Mouse (Mus musculus): Measurements from ENCODE around the gene Slc2a6. TPM values are rescaled to one million over a fixed set of nuclear protein-coding genes. Genes with fewer than 3 reads are reported as not detected.

The Slc2a6 gene
- polyA plus RNA-seq, 1 experiment from 2014 or later: 0.47 TPM

- H3K4me1 ChIP-seq (ENCODE audit: insufficient read depth): peaks cover 21% of the 10 kb centered on the region
- no peaks in the 10 kb centered on the region for H3K36me3 ChIP-seq (replicated peaks; ENCODE audit: insufficient read depth, low read length)
- H3K9ac ChIP-seq (replicated peaks): no peak overlapping the region
- TF ChIP-seq CTCF (IDR thresholded peaks at IDR 0.05; ENCODE audit: low read depth) (no peak), EP300 (IDR thresholded peaks at IDR 0.05; ENCODE audit: low read depth) (no peak)
- H3K27ac ChIP-seq (ENCODE audit: low read depth): no peak overlapping the region
- H3K9me3 ChIP-seq (ENCODE audit: low read length): no peaks in the 10 kb centered on the region
- DNase-seq: no peak
- no peaks in the 10 kb centered on the region for H3K27me3 ChIP-seq (ENCODE audit: insufficient read depth, low read length)
- no peak for ATAC-seq
- peak overlapping the region; percentile 61 for H3K4me2 ChIP-seq (ENCODE audit: low read depth, low read length)
- H3K4me3 ChIP-seq (ENCODE audit: low read depth, low read length): no peak overlapping the region
- 52% methylated on average over 10 of the region's 10 CpGs for WGBS (ENCODE audit: insufficient replicate concordance)
Observed at GRCm38 (mm10) chr2:27026857-27027617, 761 bp downstream of the Slc2a6 start.

DNA sequence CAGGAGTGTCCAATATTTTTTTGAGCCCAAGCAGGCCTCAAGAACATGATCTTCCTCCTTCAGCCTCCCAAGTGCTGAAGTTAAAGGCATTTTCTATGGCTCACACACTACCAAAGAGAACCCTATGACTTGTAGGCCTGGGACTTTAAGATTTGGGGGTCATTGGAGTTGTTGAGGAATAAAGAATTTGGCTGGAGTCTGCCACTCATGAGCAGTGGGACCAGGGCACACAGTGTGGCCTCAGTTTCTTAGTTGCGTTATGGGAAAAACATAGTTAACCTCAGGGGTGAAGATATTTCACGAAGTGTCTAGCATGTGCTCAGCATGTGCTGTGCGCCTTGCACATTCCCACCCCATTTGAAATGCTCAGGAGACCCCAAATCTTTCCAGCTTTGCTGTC lies 1.5 kb downstream of the Slc2a6 start:
- Histone ChIP-seq H3K36me3 (replicated peaks; ENCODE audit: insufficient read depth, low read length) (no peaks in the 10 kb centered on the region), H3K9me3 (ENCODE audit: low read length) (no peaks in the 10 kb centered on the region), H3K4me2 (ENCODE audit: low read depth, low read length) (no peak overlapping the region), H3K9ac (replicated peaks) (no peak overlapping the region), H3K4me1 (ENCODE audit: insufficient read depth) (peaks cover 21% of the 10 kb centered on the region), H3K4me3 (ENCODE audit: low read depth, low read length) (no peak overlapping the region), H3K27me3 (ENCODE audit: insufficient read depth, low read length) (no peaks in the 10 kb centered on the region), H3K27ac (ENCODE audit: low read depth) (no peak overlapping the region)
- TF ChIP-seq CTCF (IDR thresholded peaks at IDR 0.05; ENCODE audit: low read depth) (no peak), EP300 (IDR thresholded peaks at IDR 0.05; ENCODE audit: low read depth) (no peak)
- 83% methylated on average over 3 of the region's 3 CpGs for WGBS (ENCODE audit: insufficient replicate concordance)
- DNase-seq (no peak), ATAC-seq (no peak)

DNA sequence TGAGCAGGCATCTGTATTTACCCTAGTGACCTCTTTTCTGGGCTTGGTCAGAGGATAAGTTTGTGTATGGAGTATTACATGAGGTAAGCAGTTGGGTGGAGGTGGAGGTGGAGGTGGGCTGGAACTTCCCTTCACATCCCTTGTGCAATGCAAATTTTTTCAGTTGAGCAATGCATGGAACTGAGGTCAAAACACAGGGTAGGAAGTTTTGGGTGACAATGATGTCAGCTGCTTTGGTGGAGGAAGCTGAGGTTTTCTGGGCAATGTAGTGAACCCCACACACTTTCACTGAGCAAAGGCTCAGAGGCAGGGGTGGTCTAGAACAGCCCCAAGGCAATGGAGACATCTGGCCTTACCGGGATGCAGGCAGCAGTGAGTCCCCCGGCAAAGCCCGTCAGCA lies 2.3 kb downstream of the Slc2a6 start:
- Histone ChIP-seq H3K4me1 (ENCODE audit: insufficient read depth) (peaks cover 21% of the 10 kb centered on the region), H3K9ac (replicated peaks) (no peak overlapping the region), H3K4me2 (ENCODE audit: low read depth, low read length) (no peak overlapping the region), H3K27ac (ENCODE audit: low read depth) (0 out of 2 replicates have a peak overlapping the region, but pooled peaks have one; percentile 6), H3K9me3 (ENCODE audit: low read length) (no peaks in the 10 kb centered on the region), H3K4me3 (ENCODE audit: low read depth, low read length) (no peak overlapping the region), H3K36me3 (replicated peaks; ENCODE audit: insufficient read depth, low read length) (no peaks in the 10 kb centered on the region), H3K27me3 (ENCODE audit: insufficient read depth, low read length) (no peaks in the 10 kb centered on the region)
- peak; percentile 83 for ATAC-seq
- no peak for TF ChIP-seq CTCF (IDR thresholded peaks at IDR 0.05; ENCODE audit: low read depth)
- no peak for TF ChIP-seq EP300 (IDR thresholded peaks at IDR 0.05; ENCODE audit: low read depth)
- no peak for DNase-seq
- 46% methylated on average over 3 of the region's 3 CpGs for WGBS (ENCODE audit: insufficient replicate concordance)

DNA sequence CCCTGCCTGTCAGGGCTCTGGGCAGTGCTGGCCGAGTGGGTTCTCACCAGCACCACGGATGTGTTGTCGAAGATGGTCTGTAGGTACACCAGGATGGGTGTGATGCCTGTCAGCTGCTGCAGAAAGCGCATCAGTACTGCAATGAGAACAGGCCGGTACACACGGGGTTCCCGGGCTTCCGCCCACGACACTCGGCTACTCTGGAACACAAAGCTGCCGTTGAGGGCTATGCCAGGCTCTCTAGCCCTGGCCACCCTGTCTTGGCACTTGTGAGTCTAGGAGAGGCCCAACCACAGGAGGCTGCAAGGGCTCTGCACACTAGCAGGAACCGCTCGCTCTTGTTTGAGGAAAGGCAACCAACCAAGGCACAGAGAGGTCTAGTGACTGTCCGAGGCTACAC lies 3.7 kb downstream of the Slc2a6 start:
- H3K9ac ChIP-seq (replicated peaks): no peak overlapping the region
- TF ChIP-seq EP300 (IDR thresholded peaks at IDR 0.05; ENCODE audit: low read depth): no peak
- no peak for TF ChIP-seq CTCF (IDR thresholded peaks at IDR 0.05; ENCODE audit: low read depth)
- DNase-seq (no peak), ATAC-seq (no peak)
- H3K4me3 ChIP-seq (ENCODE audit: low read depth, low read length): no peak overlapping the region
- no peaks in the 10 kb centered on the region for H3K9me3 ChIP-seq (ENCODE audit: low read length)
- no peaks in the 10 kb centered on the region for H3K27me3 ChIP-seq (ENCODE audit: insufficient read depth, low read length)
- 71% methylated on average over 14 of the region's 14 CpGs for WGBS (ENCODE audit: insufficient replicate concordance)
- no peaks in the 10 kb centered on the region; the same call in 1 of the 2 replicates for H3K36me3 ChIP-seq (replicated peaks; ENCODE audit: insufficient read depth, low read length)
- peaks cover 19% of the 10 kb centered on the region for H3K4me1 ChIP-seq (ENCODE audit: insufficient read depth)
- no peak overlapping the region for H3K27ac ChIP-seq (ENCODE audit: low read depth)
- H3K4me2 ChIP-seq (ENCODE audit: low read depth, low read length): no peak overlapping the region

DNA sequence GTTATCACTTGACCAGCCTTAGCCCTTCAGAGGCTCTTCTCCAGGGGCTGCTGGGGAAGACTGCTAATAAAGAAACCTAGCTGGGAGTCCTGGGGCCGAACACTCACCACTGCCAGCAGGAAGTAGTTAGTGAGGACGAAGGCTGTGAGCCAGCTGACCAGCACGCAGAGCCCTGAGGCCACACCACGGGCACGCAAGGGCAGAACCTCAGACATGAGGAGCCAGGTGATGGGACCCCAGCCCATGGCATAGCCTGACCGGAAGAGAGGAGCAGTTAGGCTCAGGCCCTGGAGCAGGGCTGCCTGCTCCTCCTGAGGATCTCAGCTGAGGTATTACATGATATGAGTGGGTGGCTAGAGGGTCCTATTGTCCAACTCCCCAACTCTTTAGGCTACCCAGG lies 5.2 kb downstream of the Slc2a6 start:
- H3K9me3 ChIP-seq (ENCODE audit: low read length): no peaks in the 10 kb centered on the region
- H3K4me1 ChIP-seq (ENCODE audit: insufficient read depth): peaks cover 11% of the 10 kb centered on the region
- TF ChIP-seq EP300 (IDR thresholded peaks at IDR 0.05; ENCODE audit: low read depth) (no peak), CTCF (IDR thresholded peaks at IDR 0.05; ENCODE audit: low read depth) (no peak)
- WGBS (ENCODE audit: insufficient replicate concordance): 62% methylated on average over 6 of the region's 6 CpGs
- no peaks in the 10 kb centered on the region for H3K27me3 ChIP-seq (ENCODE audit: insufficient read depth, low read length)
- DNase-seq: no peak
- H3K27ac ChIP-seq (ENCODE audit: low read depth): no peak overlapping the region
- no peak overlapping the region for H3K9ac ChIP-seq (replicated peaks)
- no peaks in the 10 kb centered on the region; the same call in 1 of the 2 replicates for H3K36me3 ChIP-seq (replicated peaks; ENCODE audit: insufficient read depth, low read length)
- H3K4me3 ChIP-seq (ENCODE audit: low read depth, low read length): no peak overlapping the region
- ATAC-seq: no peak
- no peak overlapping the region for H3K4me2 ChIP-seq (ENCODE audit: low read depth, low read length)

DNA sequence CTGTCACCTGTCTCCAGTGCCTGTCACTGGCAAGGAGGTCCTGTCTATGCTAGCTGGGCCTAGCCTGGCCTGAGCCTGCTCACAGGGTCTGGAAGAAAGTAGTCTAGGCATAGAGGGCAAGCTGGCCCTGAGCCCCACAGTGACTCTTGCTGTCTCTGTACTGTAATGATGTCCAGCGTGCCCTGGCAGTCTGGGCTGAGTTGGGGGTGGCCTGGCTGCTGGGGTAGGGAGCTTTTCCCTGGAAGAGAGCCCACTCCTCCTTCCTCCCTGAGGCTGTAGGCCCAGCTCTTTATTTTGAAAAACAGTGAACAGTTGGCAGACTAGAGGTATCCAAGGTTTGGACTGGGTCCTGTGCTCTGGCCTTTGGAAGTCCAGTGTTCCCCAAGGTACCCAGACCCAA lies 6.7 kb downstream of the Slc2a6 start:
- WGBS (ENCODE audit: insufficient replicate concordance): 78% methylated on average over 1 of the region's 1 CpGs
- Histone ChIP-seq H3K27ac (ENCODE audit: low read depth) (no peak overlapping the region), H3K4me1 (ENCODE audit: insufficient read depth) (peaks cover 9% of the 10 kb centered on the region; the same call in 1 of the 2 replicates), H3K4me3 (ENCODE audit: low read depth, low read length) (no peak overlapping the region), H3K36me3 (replicated peaks; ENCODE audit: insufficient read depth, low read length) (peaks cover 6% of the 10 kb centered on the region), H3K9me3 (ENCODE audit: low read length) (no peaks in the 10 kb centered on the region), H3K9ac (replicated peaks) (no peak overlapping the region), H3K27me3 (ENCODE audit: insufficient read depth, low read length) (no peaks in the 10 kb centered on the region), H3K4me2 (ENCODE audit: low read depth, low read length) (no peak overlapping the region)
- DNase-seq: no peak
- TF ChIP-seq CTCF (IDR thresholded peaks at IDR 0.05; ENCODE audit: low read depth) (no peak), EP300 (IDR thresholded peaks at IDR 0.05; ENCODE audit: low read depth) (no peak)
- no peak for ATAC-seq

Measured in liver, postnatal 0 days (tissue).